Mouse (Mus musculus) CD4-positive, CD25-positive, alpha-beta regulatory T cell (primary cell): ENCODE data around the gene Olfr1454. TPM values are rescaled to one million over a fixed set of nuclear protein-coding genes. Genes with fewer than 3 reads are reported as not detected.

ENCODE experiments used
- polyA plus RNA-seq: library from polyadenylated mRNA; unstranded; fragments of 100-300 nt; shearing (Covaris generic); gene quantifications from one replicate; pipeline ENCODE4 v1.2.1, GENCODE M21; 2017

The Olfr1454 gene
- not detected for polyA plus RNA-seq

DNA sequence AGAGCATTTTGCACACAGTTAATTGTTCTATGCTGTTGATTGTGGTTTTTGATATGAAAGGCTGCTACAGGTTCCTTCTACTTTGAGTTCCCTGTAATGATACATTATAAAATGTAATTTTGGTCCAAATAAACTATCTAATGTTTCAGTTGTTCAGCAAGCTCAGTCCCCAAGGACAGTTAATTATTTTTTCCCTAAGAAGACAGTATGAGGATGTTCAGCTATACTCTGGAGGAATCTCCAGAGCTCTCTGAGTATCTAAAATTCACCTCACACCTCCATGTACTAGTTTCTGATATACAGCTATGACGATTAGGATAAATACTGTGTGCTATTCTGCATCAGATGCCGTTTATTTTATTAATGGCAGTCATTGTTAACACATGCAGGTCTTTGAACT is at the start of gene Olfr1454:
Gene Olfr1454, plus strand, starts transcription at position 301 of the 400 bp plus-strand sequence.

DNA sequence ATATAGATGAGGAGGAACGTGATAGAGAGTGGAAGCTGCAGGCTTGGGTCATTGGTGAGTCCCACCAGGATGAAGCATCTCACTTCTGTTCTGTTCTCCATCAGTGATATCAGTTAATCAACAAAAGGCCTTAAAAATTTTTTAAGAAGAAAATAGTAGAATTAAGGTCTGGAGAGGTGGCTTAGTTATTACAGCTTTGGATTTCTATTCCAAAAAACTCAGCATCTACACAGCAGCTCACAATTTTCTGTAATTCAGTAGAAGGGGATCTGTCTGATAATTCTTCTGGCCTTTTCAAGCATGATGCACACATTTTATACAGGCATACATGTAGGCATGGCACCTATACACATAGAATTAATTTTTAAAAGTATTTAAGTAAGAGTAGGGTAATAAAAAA is 32.2 kb upstream of the Olfr1454 start, which contains the start of gene Olfr1453:
Gene Olfr1453, minus strand, starts transcription at position 101 of the 400 bp plus-strand sequence.

DNA sequence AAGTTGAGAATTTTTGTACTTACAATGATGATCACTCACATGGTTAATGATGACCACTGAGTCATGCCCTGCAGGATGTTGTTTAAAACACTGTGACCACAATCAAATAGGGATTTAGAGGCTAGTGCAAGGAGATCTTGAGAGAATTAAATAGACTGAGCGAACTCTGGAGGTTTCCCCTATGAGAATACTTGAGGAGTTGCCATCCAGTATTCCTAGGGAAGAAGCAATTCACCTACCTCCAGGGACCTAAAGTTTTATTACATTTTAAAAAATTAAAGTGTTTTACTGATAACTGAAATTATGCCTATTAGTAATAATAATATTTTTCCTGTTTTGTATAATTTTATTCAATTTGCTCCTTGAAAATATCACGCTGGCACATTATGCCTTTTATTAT is 37.4 kb downstream of the Olfr1454 start, which contains the start of gene Olfr1457:
Gene Olfr1457, minus strand, starts transcription at position 101 of the 400 bp plus-strand sequence.

DNA sequence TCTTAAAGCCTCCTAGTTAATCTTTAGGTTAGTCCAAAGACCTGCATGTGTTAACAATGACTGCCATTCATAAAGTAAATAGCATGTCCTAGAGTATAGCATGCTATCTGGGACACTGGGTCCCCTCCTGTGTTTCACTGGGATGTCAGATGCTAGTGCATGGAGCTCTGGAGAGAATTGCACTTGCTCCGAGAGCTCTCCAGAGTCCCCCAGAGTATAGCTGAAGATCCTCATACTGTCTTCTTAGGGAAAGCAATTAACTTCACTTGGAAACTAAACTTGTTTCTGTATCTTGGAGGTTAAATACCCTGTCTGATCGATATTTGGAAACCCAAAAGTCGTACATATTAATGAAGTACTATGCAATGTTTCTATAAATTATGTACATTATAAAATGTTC is 46.3 kb downstream of the Olfr1454 start, which contains the start of gene Olfr1458:
Gene Olfr1458, minus strand, starts transcription at position 101 of the 400 bp plus-strand sequence.

Other genes with a start within 250 kb of the Olfr1454 start
- not detected for gene Gm5244, start 213.9 kb upstream of the Olfr1454 start, polyA plus RNA-seq
- gene Olfr1444, start 203.3 kb upstream of the Olfr1454 start, polyA plus RNA-seq = 0.47 TPM
- gene Olfr1445, start 176.8 kb upstream of the Olfr1454 start, polyA plus RNA-seq = not detected
- not detected for gene Olfr1446, start 167.1 kb upstream of the Olfr1454 start, polyA plus RNA-seq
- gene Olfr1447, start 156.9 kb upstream of the Olfr1454 start, polyA plus RNA-seq = not detected
- not detected for gene Olfr1448, start 136.2 kb upstream of the Olfr1454 start, polyA plus RNA-seq
- not detected for gene Olfr1449, start 129.8 kb upstream of the Olfr1454 start, polyA plus RNA-seq
- gene Olfr1450, start 110.4 kb upstream of the Olfr1454 start, polyA plus RNA-seq = not detected
- 0.19 TPM for gene Olfr1451, start 65.6 kb upstream of the Olfr1454 start, polyA plus RNA-seq
- gene Olfr1453, start 32.3 kb upstream of the Olfr1454 start, polyA plus RNA-seq = not detected
- gene Olfr1457, start 37.3 kb downstream of the Olfr1454 start, polyA plus RNA-seq = not detected
- gene Olfr1458, start 46.2 kb downstream of the Olfr1454 start, polyA plus RNA-seq = not detected
- gene Olfr1459, start 88.9 kb downstream of the Olfr1454 start, polyA plus RNA-seq = not detected
- not detected for gene Olfr1461, start 102.4 kb downstream of the Olfr1454 start, polyA plus RNA-seq
- gene Olfr1462, start 125.1 kb downstream of the Olfr1454 start, polyA plus RNA-seq = not detected
- not detected for gene Olfr1463, start 170.7 kb downstream of the Olfr1454 start, polyA plus RNA-seq